Mouse (Mus musculus): ENCODE results near the gene Ccdc51. TPM values are rescaled to one million over a fixed set of nuclear protein-coding genes. Genes with fewer than 3 reads are reported as not detected.
"Not testable (repeated sequence)": the region's sequence is repeated elsewhere in the genome, so short reads cannot be mapped to it uniquely, and the experiment has no call there.

Ccdc51 gene
- polyA plus RNA-seq, 1 experiment from 2014 or later, result 9.1 TPM

DNA sequence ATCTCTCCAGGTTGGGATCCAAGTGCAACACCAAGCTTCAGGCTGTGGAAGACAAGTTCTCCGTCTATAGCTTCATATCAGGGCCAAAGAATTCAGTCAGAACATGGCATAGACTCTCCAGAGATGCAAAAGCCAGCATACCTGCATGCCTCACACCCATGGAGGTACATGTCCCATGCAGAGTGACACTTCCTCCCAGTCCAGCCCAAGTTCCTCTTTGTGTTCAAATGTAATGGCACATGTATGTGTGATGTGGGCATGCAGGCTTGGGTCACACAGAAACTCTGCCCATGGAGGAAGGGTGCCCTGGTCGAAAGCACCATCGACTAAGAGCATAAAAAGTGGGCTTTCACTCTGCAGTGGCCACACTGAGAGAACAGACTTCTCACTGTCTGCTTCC lies 41.9 kb downstream of the Ccdc51 start:
- no peaks in the 10 kb centered on the region for H3K27me3 ChIP-seq (ENCODE audit: insufficient read depth, low read length)
- 0 out of 2 replicates have a peak, but pooled peaks cover 3% of the 10 kb centered on the region for H3K4me1 ChIP-seq (ENCODE audit: insufficient read depth)
- no peak overlapping the region for H3K4me3 ChIP-seq (ENCODE audit: low read depth, low read length)
- no peak overlapping the region for H3K27ac ChIP-seq (ENCODE audit: low read depth)
- ATAC-seq, result no peak
- DNase-seq, result no peak
- no peak overlapping the region for H3K9ac ChIP-seq (replicated peaks)
- no peak overlapping the region for H3K4me2 ChIP-seq (ENCODE audit: low read depth, low read length)
- H3K36me3 ChIP-seq (replicated peaks; ENCODE audit: insufficient read depth, low read length), result no peaks in the 10 kb centered on the region
- 82% methylated on average over 3 of the region's 3 CpGs for WGBS (ENCODE audit: insufficient replicate concordance)
- TF ChIP-seq CTCF (IDR thresholded peaks at IDR 0.05; ENCODE audit: low read depth), result no peak
- TF ChIP-seq EP300 (IDR thresholded peaks at IDR 0.05; ENCODE audit: low read depth), result no peak
- H3K9me3 ChIP-seq (ENCODE audit: low read length), result no peaks in the 10 kb centered on the region

DNA sequence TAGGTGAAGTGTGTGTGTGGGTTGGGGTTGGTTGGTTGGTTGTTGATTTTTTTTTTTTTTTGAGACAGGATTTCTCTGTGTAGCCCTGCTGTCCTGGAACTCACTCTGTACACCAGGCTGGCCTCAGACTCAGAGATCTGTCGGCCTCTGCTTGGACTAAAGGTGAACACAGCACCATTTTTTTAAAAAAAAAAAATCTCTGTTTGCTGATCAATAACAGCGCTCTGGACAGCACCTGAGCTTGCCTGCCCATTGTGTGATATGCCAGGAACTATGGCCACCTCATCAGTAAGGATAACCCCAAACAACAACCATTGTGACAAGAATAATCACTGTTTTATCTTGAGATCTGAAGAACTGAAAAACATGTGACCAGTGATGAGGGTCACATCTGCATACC lies 42.8 kb downstream of the Ccdc51 start:
- ATAC-seq (peak; percentile 66), DNase-seq (no peak)
- 54% methylated on average over 2 of the region's 2 CpGs for WGBS (ENCODE audit: insufficient replicate concordance)
- Histone ChIP-seq H3K4me1 (ENCODE audit: insufficient read depth) (0 out of 2 replicates have a peak, but pooled peaks cover 3% of the 10 kb centered on the region), H3K27ac (ENCODE audit: low read depth) (peak overlapping the region; percentile 34; the same call in 1 of the 2 replicates), H3K9ac (replicated peaks) (no peak overlapping the region), H3K4me2 (ENCODE audit: low read depth, low read length) (no peak overlapping the region), H3K9me3 (ENCODE audit: low read length) (no peaks in the 10 kb centered on the region), H3K36me3 (replicated peaks; ENCODE audit: insufficient read depth, low read length) (no peaks in the 10 kb centered on the region), H3K4me3 (ENCODE audit: low read depth, low read length) (no peak overlapping the region), H3K27me3 (ENCODE audit: insufficient read depth, low read length) (no peaks in the 10 kb centered on the region)
- TF ChIP-seq EP300 (IDR thresholded peaks at IDR 0.05; ENCODE audit: low read depth), result no peak
- no peak for TF ChIP-seq CTCF (IDR thresholded peaks at IDR 0.05; ENCODE audit: low read depth)

DNA sequence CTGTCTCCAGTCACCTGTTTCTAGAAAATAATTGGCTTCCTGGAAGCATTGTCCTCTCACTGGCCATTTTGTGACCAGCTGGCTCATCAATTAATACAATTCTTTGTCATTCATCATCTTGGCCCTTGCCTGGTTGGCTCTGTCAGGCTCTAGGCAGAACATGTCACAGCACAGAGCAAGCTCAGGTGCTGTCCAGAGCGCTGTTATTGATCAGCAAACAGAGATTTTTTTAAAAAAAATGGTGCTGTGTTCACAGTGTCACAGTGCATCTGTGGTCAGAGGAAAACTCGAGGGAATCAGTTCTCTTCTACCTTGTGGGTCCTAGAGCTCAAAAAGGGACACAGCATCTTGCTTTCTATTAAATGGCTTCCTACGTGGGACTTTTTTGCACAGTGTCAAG lies 43.2 kb downstream of the Ccdc51 start:
- WGBS (ENCODE audit: insufficient replicate concordance), result 50% methylated on average over 3 of the region's 3 CpGs
- no peaks in the 10 kb centered on the region for H3K36me3 ChIP-seq (replicated peaks; ENCODE audit: insufficient read depth, low read length)
- ATAC-seq, result peak; percentile 86

DNA sequence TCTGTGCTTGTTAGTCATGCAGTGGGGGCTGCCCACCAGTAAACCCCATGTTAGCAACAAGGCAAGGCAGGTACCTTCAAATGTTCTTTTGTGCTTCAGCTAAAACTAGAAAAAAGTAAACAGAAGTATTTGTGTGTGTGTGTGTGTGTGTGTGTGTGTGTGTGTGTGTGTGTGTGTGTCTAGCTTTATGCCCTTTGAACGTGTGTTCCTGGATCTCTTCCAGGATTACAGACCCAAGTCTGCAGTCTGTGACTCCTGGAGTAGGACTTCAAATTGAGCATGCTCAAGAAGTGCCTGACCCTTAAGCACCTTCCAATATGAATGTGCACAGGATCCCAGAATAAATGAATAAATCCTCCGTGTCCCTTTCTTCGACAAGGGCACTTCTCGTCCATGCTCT lies 44.8 kb downstream of the Ccdc51 start:
- Histone ChIP-seq H3K4me3 (ENCODE audit: low read depth, low read length) (no peak overlapping the region), H3K9me3 (ENCODE audit: low read length) (no peaks in the 10 kb centered on the region), H3K4me1 (ENCODE audit: insufficient read depth) (0 out of 2 replicates have a peak, but pooled peaks cover 3% of the 10 kb centered on the region), H3K9ac (replicated peaks) (no peak overlapping the region), H3K36me3 (replicated peaks; ENCODE audit: insufficient read depth, low read length) (no peaks in the 10 kb centered on the region), H3K27ac (ENCODE audit: low read depth) (no peak overlapping the region), H3K4me2 (ENCODE audit: low read depth, low read length) (no peak overlapping the region), H3K27me3 (ENCODE audit: insufficient read depth, low read length) (no peaks in the 10 kb centered on the region)
- ATAC-seq, result no peak
- TF ChIP-seq CTCF (IDR thresholded peaks at IDR 0.05; ENCODE audit: low read depth) (no peak), EP300 (IDR thresholded peaks at IDR 0.05; ENCODE audit: low read depth) (no peak)
- DNase-seq, result no peak
- WGBS (ENCODE audit: insufficient replicate concordance), result 73% methylated on average over 4 of the region's 4 CpGs

More for the DNA sequence above, 43.2 kb downstream of the Ccdc51 start:
- H3K4me1 ChIP-seq (ENCODE audit: insufficient read depth), result 0 out of 2 replicates have a peak, but pooled peaks cover 3% of the 10 kb centered on the region
- TF ChIP-seq EP300 (IDR thresholded peaks at IDR 0.05; ENCODE audit: low read depth) (no peak), CTCF (IDR thresholded peaks at IDR 0.05; ENCODE audit: low read depth) (no peak)
- no peak overlapping the region for H3K4me3 ChIP-seq (ENCODE audit: low read depth, low read length)
- H3K4me2 ChIP-seq (ENCODE audit: low read depth, low read length), result no peak overlapping the region
- no peaks in the 10 kb centered on the region for H3K9me3 ChIP-seq (ENCODE audit: low read length)
- no peaks in the 10 kb centered on the region for H3K27me3 ChIP-seq (ENCODE audit: insufficient read depth, low read length)
- no peak for DNase-seq
- H3K27ac ChIP-seq (ENCODE audit: low read depth), result no peak overlapping the region
- no peak overlapping the region for H3K9ac ChIP-seq (replicated peaks)

DNA sequence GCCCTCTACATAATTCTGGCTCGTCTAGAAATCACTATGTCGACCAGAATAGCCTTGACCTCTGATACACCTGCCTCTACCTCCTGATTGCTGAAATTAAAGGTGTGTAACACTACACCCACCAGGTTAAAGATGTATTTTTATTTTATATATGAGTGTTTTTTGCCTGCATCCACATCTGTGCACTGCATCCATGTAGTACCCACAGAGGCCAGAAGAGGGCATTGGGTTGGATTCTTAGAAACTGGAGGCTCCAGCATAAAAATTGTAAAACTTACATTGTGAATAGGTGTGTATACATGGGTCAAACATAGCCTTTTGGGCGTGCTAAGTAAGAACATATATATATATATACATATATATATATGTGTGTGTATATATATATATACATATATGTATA lies 45.9 kb downstream of the Ccdc51 start:
- Histone ChIP-seq H3K9me3 (ENCODE audit: low read length) (no peaks in the 10 kb centered on the region), H3K4me3 (ENCODE audit: low read depth, low read length) (no peak overlapping the region), H3K9ac (replicated peaks) (no peak overlapping the region), H3K27me3 (ENCODE audit: insufficient read depth, low read length) (no peaks in the 10 kb centered on the region), H3K27ac (ENCODE audit: low read depth) (no peak overlapping the region), H3K4me1 (ENCODE audit: insufficient read depth) (0 out of 2 replicates have a peak, but pooled peaks cover 3% of the 10 kb centered on the region), H3K36me3 (replicated peaks; ENCODE audit: insufficient read depth, low read length) (no peaks in the 10 kb centered on the region), H3K4me2 (ENCODE audit: low read depth, low read length) (no peak overlapping the region)
- DNase-seq (no peak), ATAC-seq (no peak)
- TF ChIP-seq CTCF (IDR thresholded peaks at IDR 0.05; ENCODE audit: low read depth) (peak; percentile 44), EP300 (IDR thresholded peaks at IDR 0.05; ENCODE audit: low read depth) (no peak)
- WGBS (ENCODE audit: insufficient replicate concordance), result 39% methylated on average over 3 of the region's 3 CpGs

DNA sequence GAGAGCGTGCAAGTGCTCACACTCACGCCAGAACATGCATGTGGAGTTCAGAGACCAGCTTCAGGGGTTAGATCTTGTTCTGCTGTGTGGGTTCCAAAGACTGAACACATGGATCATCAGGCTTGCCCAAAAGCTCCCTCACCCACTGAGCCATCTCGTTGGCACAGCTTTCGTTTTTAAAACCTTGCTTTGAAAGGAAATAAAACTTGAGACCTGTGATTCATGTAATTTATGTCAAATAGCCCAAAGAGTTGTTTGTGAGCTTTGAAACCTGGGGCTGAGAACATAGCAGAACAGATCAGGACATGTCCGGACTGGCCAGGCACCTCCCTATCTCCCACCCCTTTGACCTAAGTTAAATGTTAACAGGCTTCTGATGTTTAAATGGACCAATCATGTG lies 47.8 kb downstream of the Ccdc51 start:
- H3K9me3 ChIP-seq (ENCODE audit: low read length), result no peaks in the 10 kb centered on the region
- TF ChIP-seq CTCF (IDR thresholded peaks at IDR 0.05; ENCODE audit: low read depth), result no peak
- TF ChIP-seq EP300 (IDR thresholded peaks at IDR 0.05; ENCODE audit: low read depth), result no peak
- H3K27me3 ChIP-seq (ENCODE audit: insufficient read depth, low read length), result no peaks in the 10 kb centered on the region
- H3K4me3 ChIP-seq (ENCODE audit: low read depth, low read length), result no peak overlapping the region
- no peaks in the 10 kb centered on the region for H3K4me1 ChIP-seq (ENCODE audit: insufficient read depth)
- ATAC-seq (no peak), DNase-seq (no peak)
- no peaks in the 10 kb centered on the region for H3K36me3 ChIP-seq (replicated peaks; ENCODE audit: insufficient read depth, low read length)
- no peak overlapping the region for H3K4me2 ChIP-seq (ENCODE audit: low read depth, low read length)
- H3K9ac ChIP-seq (replicated peaks), result no peak overlapping the region
- no peak overlapping the region for H3K27ac ChIP-seq (ENCODE audit: low read depth)
- 77% methylated on average over 5 of the region's 5 CpGs for WGBS (ENCODE audit: insufficient replicate concordance)

DNA sequence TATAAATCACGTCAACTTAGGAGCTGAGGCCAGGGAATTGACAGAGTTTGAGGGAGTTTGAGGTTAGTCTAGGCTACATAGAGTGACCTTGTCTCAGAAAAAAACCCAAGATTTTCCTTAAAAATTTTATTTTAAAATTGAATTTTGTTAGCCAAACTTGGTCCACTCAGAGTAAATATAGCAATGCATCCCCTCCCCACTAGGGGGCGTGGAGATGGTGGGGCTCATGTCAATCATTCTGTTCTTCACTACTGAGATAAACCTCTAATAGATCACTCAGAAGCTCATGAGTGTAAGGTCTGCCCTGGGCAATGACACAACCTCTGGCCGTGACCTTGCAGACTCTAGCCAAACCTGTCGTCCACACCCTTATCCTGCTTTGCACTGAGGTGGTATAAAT lies 58.1 kb downstream of the Ccdc51 start:
- H3K36me3 ChIP-seq (replicated peaks; ENCODE audit: insufficient read depth, low read length); H3K27me3 ChIP-seq (ENCODE audit: insufficient read depth, low read length); H3K9ac ChIP-seq (replicated peaks); H3K4me2 ChIP-seq (ENCODE audit: low read depth, low read length); H3K4me1 ChIP-seq (ENCODE audit: insufficient read depth); H3K9me3 ChIP-seq (ENCODE audit: low read length); ATAC-seq; DNase-seq; H3K4me3 ChIP-seq (ENCODE audit: low read depth, low read length); H3K27ac ChIP-seq (ENCODE audit: low read depth): not testable (repeated sequence)
- WGBS (ENCODE audit: insufficient replicate concordance), result 53% methylated on average over 4 of the region's 4 CpGs
- peak; percentile 45 for TF ChIP-seq CTCF (IDR thresholded peaks at IDR 0.05; ENCODE audit: low read depth)

Other genes starting within 250 kb of the Ccdc51 start
- gene Slc26a6, start 229.2 kb upstream of the Ccdc51 start, polyA plus RNA-seq (2015; fragmentation: Nextera tagmentation; extraction: Ambion mirVana), result 2.4 TPM in 2 replicates
- gene Tmem89, start 167.9 kb upstream of the Ccdc51 start, polyA plus RNA-seq (2015; fragmentation: Nextera tagmentation; extraction: Ambion mirVana), result not detected in 2 replicates
- 333 and 345 TPM in 2 replicates for gene Uqcrc1, start 145.9 kb upstream of the Ccdc51 start, polyA plus RNA-seq (2015; fragmentation: Nextera tagmentation; extraction: Ambion mirVana)
- 0.05 and 0.13 TPM in 2 replicates for gene Col7a1, start 128.9 kb upstream of the Ccdc51 start, polyA plus RNA-seq (2015; fragmentation: Nextera tagmentation; extraction: Ambion mirVana)
- gene Ucn2, start 96.5 kb upstream of the Ccdc51 start, polyA plus RNA-seq (2015; fragmentation: Nextera tagmentation; extraction: Ambion mirVana), result not detected in 2 replicates
- 3.1 and 3.8 TPM in 2 replicates for gene Pfkfb4, start 90.7 kb upstream of the Ccdc51 start, polyA plus RNA-seq (2015; fragmentation: Nextera tagmentation; extraction: Ambion mirVana)
- 34.1 and 35.0 TPM in 2 replicates for gene Shisa5, start 43.9 kb upstream of the Ccdc51 start, polyA plus RNA-seq (2015; fragmentation: Nextera tagmentation; extraction: Ambion mirVana)
- 13.3 and 14.3 TPM in 2 replicates for gene Trex1, start 22.8 kb upstream of the Ccdc51 start, polyA plus RNA-seq (2015; fragmentation: Nextera tagmentation; extraction: Ambion mirVana)
- 6.1 and 6.7 TPM in 2 replicates for gene Atrip, start 8.4 kb upstream of the Ccdc51 start, polyA plus RNA-seq (2015; fragmentation: Nextera tagmentation; extraction: Ambion mirVana)
- gene Tma7, start 94 bp downstream of the Ccdc51 start, polyA plus RNA-seq (2015; fragmentation: Nextera tagmentation; extraction: Ambion mirVana), result 283 and 284 TPM in 2 replicates
- 1.9 and 2.2 TPM in 2 replicates for gene Plxnb1, start 12.9 kb downstream of the Ccdc51 start, polyA plus RNA-seq (2015; fragmentation: Nextera tagmentation; extraction: Ambion mirVana)
- not detected in 2 replicates for gene Fbxw21, start 79.5 kb downstream of the Ccdc51 start, polyA plus RNA-seq (2015; fragmentation: Nextera tagmentation; extraction: Ambion mirVana)
- not detected in 2 replicates for gene Fbxw13, start 113.5 kb downstream of the Ccdc51 start, polyA plus RNA-seq (2015; fragmentation: Nextera tagmentation; extraction: Ambion mirVana)
- gene Fbxw20, start 152.3 kb downstream of the Ccdc51 start, polyA plus RNA-seq (2015; fragmentation: Nextera tagmentation; extraction: Ambion mirVana), result not detected in 2 replicates
- gene Fbxw14, start 205.2 kb downstream of the Ccdc51 start, polyA plus RNA-seq (2015; fragmentation: Nextera tagmentation; extraction: Ambion mirVana), result not detected in 2 replicates